19 mouse cellular contexts compared by ENCODE assay signal in the genomic region with DNA sequence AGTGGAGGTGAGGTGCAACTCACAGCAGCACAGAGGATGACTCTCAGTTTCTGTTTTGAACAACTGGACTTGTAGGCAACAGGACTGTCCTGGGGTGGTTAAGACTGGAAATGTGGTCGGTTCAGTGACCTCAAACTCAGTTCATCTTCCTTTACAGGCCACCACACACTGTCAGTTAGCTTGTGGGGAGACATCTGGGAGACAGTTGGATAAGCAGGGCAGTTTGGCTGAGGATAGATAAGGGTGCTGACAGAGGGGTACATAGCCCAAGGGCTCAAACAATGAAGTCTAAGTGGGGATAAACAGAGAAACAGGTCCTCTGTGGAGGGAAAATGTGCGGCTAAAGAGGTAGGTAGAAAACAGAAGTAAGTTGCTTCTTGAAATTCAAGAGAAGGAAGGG. TPM values are rescaled to one million over a fixed set of nuclear protein-coding genes. Genes with fewer than 3 reads are reported as not detected.
DNase-seq lines count a peak whose midpoint lies in the region; ATAC-seq and TF ChIP-seq lines count a peak whose summit lies in the region.
"Had no signal": no experiment of that assay in that cellular context is flagged by ENCODE, and none has a peak within 500 bp of the region (broad histone marks: within the 10 kb centered on the region; RNA-seq: fewer than 3 reads in every experiment).

No protein-coding gene starts in this region.

- no peaks in the 10 kb centered on the region for H3K9me3 ChIP-seq in G1E (replicated peaks)
- no peaks in the 10 kb centered on the region for H3K9me3 ChIP-seq in liver, embryonic 14.5 days (ENCODE audit: control insufficient read depth, low read length)
- H3K9me3 ChIP-seq: embryonic facial prominence, embryonic 12.5 days; lung, embryonic 15.5 days had no signal

- peaks cover 81% of the 10 kb centered on the region for H3K4me1 ChIP-seq in G1E (ENCODE audit: insufficient read depth, low read depth, low read length)
- peaks cover 10% of the 10 kb centered on the region for H3K4me1 ChIP-seq in brown adipose tissue, adult 24 weeks (ENCODE audit: control insufficient read depth, insufficient read depth, insufficient read length, low read length)
- H3K4me1 ChIP-seq in liver, embryonic 14.5 days (replicated peaks; ENCODE audit: control insufficient read depth in 2 of 2, insufficient read depth in 2 of 2, low read length in 1 of 2), result peaks cover 43 to 56% of the 10 kb centered on the region in 2 experiments

- TF ChIP-seq CTCF in G1E (IDR thresholded peaks at IDR 0.05; ENCODE audit: low read depth, low read length), result no peak
- no peak for TF ChIP-seq CTCF in liver, embryonic 14.5 days (IDR thresholded peaks at IDR 0.05; ENCODE audit: low read depth)

- peak; percentile 2 for DNase-seq in kidney, adult 11 months
- DNase-seq in kidney, postnatal 10 days, result no peak
- DNase-seq in G1E (ENCODE audit: low spot score), result peak; percentile 76
- peak; percentile 50 to 64 (median 55) for DNase-seq in liver, embryonic 14.5 days (ENCODE audit: low read depth in 3 of 3, low spot score in 3 of 3)
- no peak for DNase-seq in adrenal gland, postnatal 14 days
- DNase-seq in testis, postnatal 14 days (ENCODE audit: low spot score), result no peak
- DNase-seq: cerebellum, adult 11 months; cerebellum, postnatal 25 days; gastrocnemius, postnatal 25 days; kidney, adult 8-10 months; midbrain, embryonic 14.5 days; right cerebral cortex, postnatal 4 days had no signal

- H3K27me3 ChIP-seq in G1E (ENCODE audit: insufficient read depth, low read length), result no peaks in the 10 kb centered on the region
- no peaks in the 10 kb centered on the region for H3K27me3 ChIP-seq in liver, embryonic 14.5 days (ENCODE audit: control insufficient read depth, insufficient read depth, low read length)

- TF ChIP-seq EP300 in liver, embryonic 14.5 days (IDR thresholded peaks at IDR 0.05; ENCODE audit: low read depth), result peak; percentile 96

- peak overlapping the region; percentile 6 for H3K27ac ChIP-seq in brown adipose tissue, adult 24 weeks (replicated peaks; ENCODE audit: low read depth, low read length)
- H3K27ac ChIP-seq in liver, embryonic 14.5 days, result peak overlapping the region; percentile 48
- H3K27ac ChIP-seq: embryonic facial prominence, embryonic 12.5 days; hindbrain, postnatal 0 days; lung, embryonic 15.5 days had no signal

- H3K4me3 ChIP-seq in G1E (ENCODE audit: low read depth, low read length), result peak overlapping the region; percentile 16; the same call in 1 of the 2 replicates
- no peak overlapping the region for H3K4me3 ChIP-seq in brown adipose tissue, adult 24 weeks (ENCODE audit: insufficient read depth, low read depth, low read length)
- no peak overlapping the region for H3K4me3 ChIP-seq in liver, embryonic 14.5 days (ENCODE audit: insufficient read depth in 1 of 2, low read depth in 2 of 2, low read length in 2 of 2)
- H3K4me3 ChIP-seq: embryonic facial prominence, embryonic 12.5 days; lung, embryonic 15.5 days had no signal

- H3K36me3 ChIP-seq in G1E (replicated peaks), result peaks cover 68% of the 10 kb centered on the region
- H3K36me3 ChIP-seq in liver, embryonic 14.5 days (replicated peaks; ENCODE audit: control insufficient read depth, insufficient read depth, low read depth), result no peaks in the 10 kb centered on the region
- H3K36me3 ChIP-seq: embryonic facial prominence, embryonic 12.5 days; lung, embryonic 15.5 days had no signal

- H3K4me2 ChIP-seq in liver, embryonic 14.5 days (ENCODE audit: low read depth), result peak overlapping the region; percentile 51
- H3K4me2 ChIP-seq: embryonic facial prominence, embryonic 12.5 days; lung, embryonic 15.5 days had no signal

- WGBS in liver, embryonic 14.5 days (ENCODE audit: insufficient replicate concordance), result 6% methylated on average over 2 of the region's 2 CpGs

- ATAC-seq in G1E (ENCODE audit: extremely low read depth, insufficient number of reproducible peaks, low FRiP score, poor library complexity, severe bottlenecking), result peak; percentile 78
- ATAC-seq in liver, embryonic 14.5 days (ENCODE audit: insufficient read depth), result peak; percentile 59
- no peak for ATAC-seq in CD4-positive, CD25-positive, alpha-beta regulatory T cell, adult 4 months
- ATAC-seq: activated CD4-positive, CD25-positive, alpha-beta regulatory T cell, adult 4 months; hindbrain, postnatal 0 days had no signal

- 0 out of 2 replicates have a peak overlapping the region, but pooled peaks have one; percentile 18 for H3K9ac ChIP-seq in liver, embryonic 14.5 days (replicated peaks)
- H3K9ac ChIP-seq: embryonic facial prominence, embryonic 12.5 days; lung, embryonic 15.5 days had no signal

RNA-seq across cellular contexts. Expression of gene Ripor1, which starts 4.3 kb away (rescaled TPM):
- total RNA-seq in G1E (2014; fragmentation: Nextera tagmentation) (179 and 221 TPM in 2 replicates), G1E (2017) (8.0 and 11.0 TPM in 2 replicates)
- polyA plus RNA-seq in G1E (2012), result 141 and 150 TPM in 2 replicates
- 13.4 and 14.4 TPM in 2 replicates for polyA plus RNA-seq in brown adipose tissue, adult 24 weeks (2012; ENCODE audit: insufficient read depth, insufficient read length, missing spikeins)
- 4.5 and 5.4 TPM in 2 replicates for polyA plus RNA-seq in liver, embryonic 14.5 days (2012; rRNA removed)
- 4.9 and 6.1 TPM in 2 replicates for polyA plus RNA-seq in liver, embryonic 14.5 days (2014; fragmentation: Nextera tagmentation; extraction: Ambion mirVana)
- 10 to 100 TPM in 1 of 2 experiments, 1 to 10 TPM in 1; 7.8 to 12.6 TPM for polyA plus RNA-seq in CD4-positive, CD25-positive, alpha-beta regulatory T cell, adult 4 months (2017; shearing (Covaris generic))
- total RNA-seq in adrenal gland, postnatal 14 days (2021), result 33.9 and 39.8 TPM in 2 replicates

RNA-seq across cellular contexts. Expression of gene Ctcf, which starts 27.0 kb away (rescaled TPM):
- total RNA-seq in G1E (2014; fragmentation: Nextera tagmentation), result 97.8 and 133 TPM in 2 replicates
- total RNA-seq in G1E (2017), result 62.3 and 78.9 TPM in 2 replicates
- 155 and 190 TPM in 2 replicates for polyA plus RNA-seq in G1E (2012)
- polyA plus RNA-seq in brown adipose tissue, adult 24 weeks (2012; ENCODE audit: insufficient read depth, insufficient read length, missing spikeins), result 18.5 and 22.9 TPM in 2 replicates
- polyA plus RNA-seq in liver, embryonic 14.5 days (2012; rRNA removed), result 11.6 and 21.1 TPM in 2 replicates
- 40.9 and 49.2 TPM in 2 replicates for polyA plus RNA-seq in liver, embryonic 14.5 days (2014; fragmentation: Nextera tagmentation; extraction: Ambion mirVana)
- 10 to 100 TPM; 53.5 to 69.1 TPM for polyA plus RNA-seq in CD4-positive, CD25-positive, alpha-beta regulatory T cell, adult 4 months (2017; shearing (Covaris generic))
- 58.4 and 70.4 TPM in 2 replicates for total RNA-seq in adrenal gland, postnatal 14 days (2021)

RNA-seq across cellular contexts. Expression of gene Agrp, which starts 27.8 kb away (rescaled TPM):
- total RNA-seq in G1E (2014; fragmentation: Nextera tagmentation), result not detected in 2 replicates
- not detected in 2 replicates for total RNA-seq in G1E (2017)
- 0.10 TPM in 1 of 2 replicates, not detected in the other for polyA plus RNA-seq in G1E (2012)
- polyA plus RNA-seq in brown adipose tissue, adult 24 weeks (2012; ENCODE audit: insufficient read depth, insufficient read length, missing spikeins), result not detected in 2 replicates
- polyA plus RNA-seq in liver, embryonic 14.5 days (2012; rRNA removed), result not detected in 2 replicates
- 0.23 and 0.27 TPM in 2 replicates for polyA plus RNA-seq in liver, embryonic 14.5 days (2014; fragmentation: Nextera tagmentation; extraction: Ambion mirVana)
- polyA plus RNA-seq in CD4-positive, CD25-positive, alpha-beta regulatory T cell, adult 4 months (2017; shearing (Covaris generic)), result 1 to 10 TPM in 1 of 2 experiments, under 1 TPM in 1; 0.99 to 2.3 TPM
- total RNA-seq in adrenal gland, postnatal 14 days (2021), result 0.93 and 1.0 TPM in 2 replicates
- total RNA-seq: heart, postnatal 25 days had no signal

RNA-seq across cellular contexts. Expression of gene Atp6v0d1, which starts 43.5 kb away (rescaled TPM):
- total RNA-seq in G1E (2014; fragmentation: Nextera tagmentation) (151 and 178 TPM in 2 replicates), G1E (2017) (110 and 118 TPM in 2 replicates)
- 30.0 and 37.0 TPM in 2 replicates for polyA plus RNA-seq in G1E (2012)
- polyA plus RNA-seq in brown adipose tissue, adult 24 weeks (2012; ENCODE audit: insufficient read depth, insufficient read length, missing spikeins), result 52.7 and 65.1 TPM in 2 replicates
- 36.0 and 40.1 TPM in 2 replicates for polyA plus RNA-seq in liver, embryonic 14.5 days (2012; rRNA removed)
- polyA plus RNA-seq in liver, embryonic 14.5 days (2014; fragmentation: Nextera tagmentation; extraction: Ambion mirVana), result 44.3 and 46.3 TPM in 2 replicates
- 10 to 100 TPM; 33.7 to 36.8 TPM for polyA plus RNA-seq in CD4-positive, CD25-positive, alpha-beta regulatory T cell, adult 4 months (2017; shearing (Covaris generic))
- 90.6 and 97.4 TPM in 2 replicates for total RNA-seq in adrenal gland, postnatal 14 days (2021)

Comparison
In these comparisons a context has a peak if more than half of its experiments do, and no peak if none do; other contexts are left out.
1. DNase-seq: peak in kidney, adult 11 months (single experiment), G1E (single experiment) and liver, embryonic 14.5 days (3 of 3); none in kidney, postnatal 10 days (single experiment), adrenal gland, postnatal 14 days (single experiment) and testis, postnatal 14 days (single experiment).